Mouse (Mus musculus) ES-Bruce4 (cell line): ENCODE results near the gene Kcnmb2.

ENCODE experiments used
- CTCF ChIP-seq: IDR thresholded peaks from one replicate; pipeline ENCODE4 v1.8.1; 2011; ENCODE audit warnings: low read depth, low read length
- POLR2A ChIP-seq: IDR thresholded peaks from one replicate; pipeline ENCODE4 v1.8.1; 2011; ENCODE audit warnings: low read length; ENCODE audit not compliant: insufficient read depth

GRCm38 (mm10) chr3:32052596-32052995 is 150.3 kb downstream of the Kcnmb2 start:
- no peak for TF ChIP-seq CTCF
- no peak for TF ChIP-seq POLR2A
